Mouse (Mus musculus) hindbrain, embryonic 11.5 days (tissue): ENCODE measurements at regions not wholly inside any gene's neighbourhood (a gene's known extent, or its start where the extent isn't known, plus 50 kb on each side); places are given as distances from the start of the nearest gene placed in this dataset.

Source experiments
- ATAC-seq: fragments of 200-750 bp; cut with Nextera tagmentation; 2 replicates; pipeline ENCODE4 v1.8.0; 2017; ENCODE audit warnings: mild to moderate bottlenecking, moderate TSS enrichment, moderate library complexity; ENCODE audit not compliant: low FRiP score
- DNase-seq: peaks from one replicate; pipeline ENCODE4 v3.0.0-alpha.2; 2015; ENCODE audit warnings: low spot score
- H3K27ac ChIP-seq: fragments of 300-500 bp; sonication (generic); 2 replicates; pipeline ENCODE4 v1.5.1; 2014; ENCODE audit warnings: mild to moderate bottlenecking, low read depth, low read length
- H3K27me3 ChIP-seq: fragments of 300-500 bp; sonication (generic); 2 replicates; pipeline ENCODE4 v1.6.1; 2014; ENCODE audit warnings: mild to moderate bottlenecking, low read length, moderate library complexity, mixed read lengths; ENCODE audit not compliant: control insufficient read depth, insufficient read depth
- H3K36me3 ChIP-seq: fragments of 300-500 bp; sonication (generic); 2 replicates; pipeline ENCODE4 v1.6.1; 2014; ENCODE audit warnings: mild to moderate bottlenecking, low read length, moderate library complexity, mixed read lengths; ENCODE audit not compliant: control insufficient read depth, insufficient read depth
- H3K4me1 ChIP-seq: fragments of 300-500 bp; sonication (generic); replicated peaks from 2 replicates; pipeline ENCODE4 v1.6.1; 2014; ENCODE audit warnings: low read length, mixed read lengths; ENCODE audit not compliant: control insufficient read depth, insufficient read depth
- H3K4me2 ChIP-seq: fragments of 300-500 bp; sonication (generic); replicated peaks from 2 replicates; pipeline ENCODE4 v1.6.1; 2014; ENCODE audit warnings: mild to moderate bottlenecking, low read depth, low read length
- H3K4me3 ChIP-seq: fragments of 300-500 bp; sonication (generic); 2 replicates; pipeline ENCODE4 v1.5.1; 2014; ENCODE audit warnings: low read depth, low read length
- H3K9ac ChIP-seq: fragments of 300-500 bp; sonication (generic); 2 replicates; pipeline ENCODE4 v1.6.1; 2014; ENCODE audit warnings: low read depth, low read length
- H3K9me3 ChIP-seq: fragments of 300-500 bp; sonication (generic); 2 replicates; pipeline ENCODE4 v1.6.1; 2016; ENCODE audit warnings: low read length; ENCODE audit not compliant: control insufficient read depth
- WGBS: fragments of 180-500 bp; shearing (Covaris S2); extraction: QIAGEN DNeasy Blood & Tissue Kit; methylation state at CpG from one replicate; pipeline ENCODE4 v1.1.7; 2014; 5-methylcytosine and 5-hydroxymethylcytosine counted together

DNA sequence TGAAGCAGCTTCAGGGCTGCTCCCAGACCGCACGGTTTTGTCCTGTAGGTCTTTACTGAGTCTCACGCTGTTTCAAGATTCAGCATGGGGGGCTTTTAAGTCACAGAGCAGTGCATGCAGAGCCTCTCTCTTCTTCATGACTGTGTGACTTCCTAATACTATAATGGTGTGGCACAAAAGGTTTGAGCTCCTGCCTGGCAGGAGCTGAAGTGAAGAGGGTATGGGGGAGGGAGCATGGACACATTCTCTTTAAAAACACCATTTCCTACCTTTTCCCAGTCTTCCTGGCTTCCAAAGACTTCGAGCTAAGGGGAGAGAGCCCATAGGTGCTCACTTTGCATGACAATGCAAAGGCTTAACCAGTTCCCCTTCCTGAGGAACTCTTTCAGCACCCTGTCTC lies 934.9 kb upstream of the Gm5150 start:
- no peak overlapping the region for H3K4me3 ChIP-seq
- no peaks in the 10 kb centered on the region for H3K9me3 ChIP-seq
- no peak overlapping the region for H3K9ac ChIP-seq
- DNase-seq (no peak), ATAC-seq (no peak)
- H3K27me3 ChIP-seq, result no peaks in the 10 kb centered on the region
- H3K36me3 ChIP-seq, result no peaks in the 10 kb centered on the region
- no peak overlapping the region for H3K4me2 ChIP-seq
- no peaks in the 10 kb centered on the region for H3K4me1 ChIP-seq
- no peak overlapping the region; the same call in 1 of the 2 replicates for H3K27ac ChIP-seq
- 9% methylated on average over 4 of the region's 4 CpGs for WGBS

GRCm38 (mm10) chr3:16939533-16939932 lies 933.3 kb upstream of the Gm5150 start:
- Histone ChIP-seq H3K27me3 (no peaks in the 10 kb centered on the region), H3K4me3 (no peak overlapping the region), H3K27ac (peak overlapping the region; percentile 80; the same call in 1 of the 2 replicates), H3K9me3 (no peaks in the 10 kb centered on the region), H3K9ac (no peak overlapping the region), H3K4me1 (no peaks in the 10 kb centered on the region), H3K36me3 (no peaks in the 10 kb centered on the region), H3K4me2 (no peak overlapping the region)
- peak; percentile 63 for ATAC-seq
- 63% methylated on average over 6 of the region's 6 CpGs for WGBS
- DNase-seq, result peak; percentile 35

GRCm38 (mm10) chr3:16939127-16939526 lies 932.9 kb upstream of the Gm5150 start:
- Histone ChIP-seq H3K9ac (no peak overlapping the region), H3K4me2 (no peak overlapping the region), H3K36me3 (no peaks in the 10 kb centered on the region), H3K4me3 (no peak overlapping the region), H3K4me1 (no peaks in the 10 kb centered on the region), H3K9me3 (no peaks in the 10 kb centered on the region), H3K27ac (peak overlapping the region; percentile 80), H3K27me3 (no peaks in the 10 kb centered on the region)
- 85% methylated on average over 5 of the region's 5 CpGs for WGBS
- ATAC-seq, result peak; percentile 16; the same call in 1 of the 2 replicates
- peak; percentile 9 for DNase-seq

- Histone ChIP-seq H3K27ac (peak overlapping the region; percentile 80), H3K4me3 (no peak overlapping the region), H3K36me3 (no peaks in the 10 kb centered on the region), H3K27me3 (no peaks in the 10 kb centered on the region), H3K4me2 (no peak overlapping the region), H3K9ac (no peak overlapping the region), H3K4me1 (no peaks in the 10 kb centered on the region), H3K9me3 (no peaks in the 10 kb centered on the region)
- ATAC-seq, result peak; percentile 85
- DNase-seq, result peak; percentile 40
- WGBS, result 41% methylated on average over 11 of the region's 11 CpGs
These were observed 932.3 kb upstream of the Gm5150 start for GRCm38 (mm10) chr3:16938491-16939001.

DNA sequence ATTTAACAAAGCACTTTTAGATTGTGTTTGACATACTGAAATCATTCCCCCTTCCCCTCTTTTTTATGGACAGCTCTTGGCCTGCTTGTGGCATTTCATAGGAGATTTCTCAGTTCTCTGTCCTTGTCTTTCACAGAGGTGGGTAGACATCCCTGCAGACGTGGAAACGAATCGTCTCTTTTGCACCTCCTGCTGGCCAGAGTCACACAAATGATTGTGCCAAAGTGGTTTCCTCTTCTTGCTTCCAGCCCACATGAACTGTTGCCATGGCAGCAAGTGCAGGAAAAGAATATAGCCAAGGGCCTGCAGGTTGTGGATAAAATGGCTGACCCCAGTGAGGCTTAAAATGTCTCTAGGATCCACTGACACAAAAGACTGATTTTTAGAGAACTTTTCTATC lies 924.1 kb upstream of the Gm5150 start:
- Histone ChIP-seq H3K4me1 (no peaks in the 10 kb centered on the region), H3K9ac (no peak overlapping the region), H3K27me3 (no peaks in the 10 kb centered on the region), H3K4me3 (no peak overlapping the region), H3K36me3 (no peaks in the 10 kb centered on the region), H3K4me2 (no peak overlapping the region), H3K9me3 (no peaks in the 10 kb centered on the region), H3K27ac (no peak overlapping the region)
- WGBS, result 30% methylated on average over 3 of the region's 3 CpGs
- ATAC-seq, result peak; percentile 45
- peak; percentile 63 for DNase-seq

DNA sequence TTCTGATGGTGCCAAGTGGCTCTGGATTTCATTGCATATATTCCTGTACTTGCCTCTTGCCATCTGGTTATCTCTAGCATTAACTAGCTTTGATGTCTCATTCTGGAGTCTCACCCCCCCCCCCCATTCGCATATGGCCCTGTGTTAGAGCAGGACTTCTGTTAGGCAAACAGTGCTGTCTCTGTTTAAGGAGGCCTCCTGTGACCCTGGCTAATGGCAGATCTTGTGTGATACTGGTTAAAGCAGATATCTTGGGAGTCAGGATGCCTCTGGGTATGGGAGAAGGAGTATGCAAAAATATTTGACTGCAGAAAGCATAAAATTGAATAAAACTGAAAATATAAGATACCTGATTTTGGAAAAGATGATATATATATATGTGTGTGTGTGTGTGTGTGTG lies 923.6 kb upstream of the Gm5150 start:
- 89% methylated on average over 1 of the region's 1 CpGs for WGBS
- Histone ChIP-seq H3K36me3 (no peaks in the 10 kb centered on the region), H3K4me1 (no peaks in the 10 kb centered on the region), H3K9ac (no peak overlapping the region), H3K4me3 (no peak overlapping the region), H3K27ac (no peak overlapping the region), H3K4me2 (no peak overlapping the region), H3K27me3 (no peaks in the 10 kb centered on the region), H3K9me3 (no peaks in the 10 kb centered on the region)
- DNase-seq (no peak), ATAC-seq (0 out of 2 replicates have a peak, but pooled peaks have one; percentile 26)

DNA sequence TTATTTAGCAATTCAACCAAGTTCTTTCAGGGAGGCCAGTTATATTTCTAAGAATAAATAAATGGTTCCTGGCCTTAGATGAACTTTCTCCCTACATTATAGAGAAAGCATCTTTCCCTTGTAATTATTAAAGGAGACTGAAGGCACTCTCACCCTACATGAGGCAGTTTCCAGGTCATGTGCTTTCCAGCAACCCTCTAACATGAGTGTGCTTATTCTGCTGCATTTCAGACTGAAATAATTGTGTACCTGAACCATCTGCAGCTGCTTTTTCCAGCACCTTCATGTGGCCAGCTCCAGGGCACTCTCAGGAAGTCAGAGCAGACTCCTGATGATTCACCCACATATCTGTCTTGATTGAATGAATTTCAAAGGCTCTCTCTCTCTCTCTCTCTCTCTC lies 917.8 kb upstream of the Gm5150 start:
- no peaks in the 10 kb centered on the region for H3K36me3 ChIP-seq
- DNase-seq (no peak), ATAC-seq (no peak)
- H3K4me3 ChIP-seq, result no peak overlapping the region
- H3K4me2 ChIP-seq, result no peak overlapping the region
- no peaks in the 10 kb centered on the region for H3K9me3 ChIP-seq
- no peak overlapping the region for H3K9ac ChIP-seq
- H3K27me3 ChIP-seq, result no peaks in the 10 kb centered on the region
- H3K4me1 ChIP-seq, result no peaks in the 10 kb centered on the region
- H3K27ac ChIP-seq, result no peak overlapping the region

GRCm38 (mm10) chr3:16923234-16923914 lies 917.1 kb upstream of the Gm5150 start:
- Histone ChIP-seq H3K4me1 (no peaks in the 10 kb centered on the region), H3K9ac (no peak overlapping the region), H3K27me3 (no peaks in the 10 kb centered on the region), H3K36me3 (no peaks in the 10 kb centered on the region), H3K27ac (no peak overlapping the region), H3K4me2 (no peak overlapping the region), H3K9me3 (no peaks in the 10 kb centered on the region), H3K4me3 (no peak overlapping the region)
- ATAC-seq, result peak; percentile 66
- DNase-seq, result no peak

GRCm38 (mm10) chr3:16921330-16921729 lies 915.1 kb upstream of the Gm5150 start:
- ATAC-seq (no peak), DNase-seq (no peak)
- no peak overlapping the region for H3K4me3 ChIP-seq
- no peak overlapping the region for H3K4me2 ChIP-seq
- H3K4me1 ChIP-seq, result no peaks in the 10 kb centered on the region
- no peak overlapping the region for H3K27ac ChIP-seq
- 52% methylated on average over 6 of the region's 6 CpGs for WGBS
- H3K9me3 ChIP-seq, result no peaks in the 10 kb centered on the region
- no peaks in the 10 kb centered on the region for H3K27me3 ChIP-seq
- no peak overlapping the region for H3K9ac ChIP-seq
- H3K36me3 ChIP-seq, result no peaks in the 10 kb centered on the region
